Mouse (Mus musculus) ES-Bruce4 (cell line): ENCODE measurements around the gene Ank2.

Experiments used
- CTCF ChIP-seq: IDR thresholded peaks from one replicate; pipeline ENCODE4 v1.8.1; 2011; ENCODE audit warnings: low read depth, low read length
- EP300 ChIP-seq: IDR thresholded peaks from 2 replicates; pipeline ENCODE4 v1.6.1; 2011; ENCODE audit warnings: low read depth, low read length; ENCODE audit not compliant: insufficient read depth
- POLR2A ChIP-seq: IDR thresholded peaks from one replicate; pipeline ENCODE4 v1.8.1; 2011; ENCODE audit warnings: low read length; ENCODE audit not compliant: insufficient read depth

- TF ChIP-seq CTCF (no peak), POLR2A (no peak), EP300 (no peak)
Observed at GRCm38 (mm10) chr3:127367450-127367849, 131.7 kb downstream of the Ank2 start.
